Mouse (Mus musculus): ENCODE measurements around the gene Tcf25.

DNA sequence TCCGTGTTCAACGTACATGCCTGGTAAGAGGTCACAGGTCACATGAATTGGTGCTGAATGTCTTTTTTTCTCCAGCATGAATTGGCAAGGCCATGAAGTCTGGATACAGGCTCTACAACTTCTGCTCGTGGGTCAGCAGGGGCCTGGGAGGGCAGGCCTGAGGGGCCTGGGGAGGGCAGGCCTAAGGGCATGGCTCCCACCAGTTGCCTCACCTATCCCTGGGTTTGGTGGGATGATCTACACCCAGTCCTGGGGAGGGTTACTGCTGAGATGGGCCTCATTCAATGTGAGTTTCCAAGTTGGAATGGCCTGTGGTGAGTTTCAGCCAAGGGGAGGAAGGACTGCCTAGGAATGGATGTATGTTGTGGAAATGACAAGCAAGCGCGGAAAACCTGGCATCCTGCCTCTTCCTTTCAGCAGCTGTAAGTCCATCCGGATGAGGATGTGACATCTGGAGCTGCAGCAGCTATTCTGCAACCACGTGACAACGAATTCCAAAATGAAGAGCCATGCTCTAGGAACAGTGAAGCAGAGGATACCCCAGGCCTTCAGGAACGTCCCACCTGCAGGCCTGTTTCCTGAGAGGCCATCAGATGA lies 29.3 kb downstream of the Tcf25 start:
- no peak for TF ChIP-seq TAL1 (IDR thresholded peaks at IDR 0.05; ENCODE audit: low read length)
- TF ChIP-seq GATA1 (IDR thresholded peaks at IDR 0.05; ENCODE audit: low read length) = no peak

All from erythroblast, embryonic 14.5 days (primary cell).